Mouse (Mus musculus) E14TG2a.4 (cell line): ENCODE results near the gene Cxcl16.
"Not testable (repeated sequence)": the region's sequence is repeated elsewhere in the genome, so short reads cannot be mapped to it uniquely, and the experiment has no call there.

Experiments used
- CTCF ChIP-seq: conservative IDR thresholded peaks from 2 replicates; pipeline ENCODE4 v1.5.1; 2014; ENCODE audit warnings: low read length
- NANOG ChIP-seq: IDR thresholded peaks from 2 replicates; pipeline ENCODE4 v1.6.1; 2014; ENCODE audit warnings: borderline replicate concordance, low read length, mixed read lengths

DNA sequence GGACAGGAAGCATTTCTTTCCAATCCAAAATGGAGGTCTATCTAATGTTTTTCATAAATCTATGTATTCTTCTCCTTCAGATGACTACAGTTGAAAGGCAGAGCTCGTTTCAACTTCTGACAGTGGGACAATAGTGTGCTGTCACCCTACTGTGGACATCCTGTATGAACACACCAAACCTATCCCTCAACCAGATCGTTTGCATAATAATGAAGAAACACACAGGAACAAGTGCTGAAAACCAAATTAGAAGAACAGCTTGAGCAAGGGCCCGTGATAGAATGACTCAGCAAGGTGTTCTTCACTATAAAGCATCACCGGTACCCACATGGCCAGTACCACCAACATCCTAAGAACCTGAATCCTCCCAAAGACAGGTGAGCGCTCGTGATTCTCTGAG is 33.2 kb downstream of the Cxcl16 start:
- not testable (repeated sequence) for TF ChIP-seq CTCF, NANOG
